Mouse (Mus musculus): Measurements from ENCODE around the gene Auts2. TPM values are rescaled to one million over a fixed set of nuclear protein-coding genes. Genes with fewer than 3 reads are reported as not detected.

Auts2 gene
- polyA plus RNA-seq, 1 experiment from 2014 or later = 69.8 TPM

GRCm38 (mm10) chr5:132007907-132008306, 535.2 kb downstream of the Auts2 start:
- Histone ChIP-seq H3K4me2 (no peak overlapping the region), H3K4me3 (no peak overlapping the region), H3K27ac (no peak overlapping the region), H3K36me3 (no peaks in the 10 kb centered on the region), H3K9me3 (no peaks in the 10 kb centered on the region), H3K27me3 (no peaks in the 10 kb centered on the region), H3K4me1 (peaks cover 17% of the 10 kb centered on the region; the same call in 1 of the 2 replicates), H3K9ac (no peak overlapping the region)
- 75% methylated on average over 4 of the region's 4 CpGs for WGBS
- no peak for ATAC-seq (ENCODE audit: insufficient number of reproducible peaks, insufficient read depth, low FRiP score, low TSS enrichment, low read depth)

GRCm38 (mm10) chr5:131992681-131993211, 550.4 kb downstream of the Auts2 start:
- Histone ChIP-seq H3K27me3 (no peaks in the 10 kb centered on the region), H3K4me1 (peaks cover 42% of the 10 kb centered on the region), H3K9me3 (no peaks in the 10 kb centered on the region), H3K36me3 (no peaks in the 10 kb centered on the region), H3K9ac (0 out of 2 replicates have a peak overlapping the region, but pooled peaks have one; percentile 7), H3K4me2 (peak overlapping the region; percentile 48), H3K4me3 (0 out of 2 replicates have a peak overlapping the region, but pooled peaks have one; percentile 2), H3K27ac (peak overlapping the region; percentile 90)
- ATAC-seq (ENCODE audit: insufficient number of reproducible peaks, insufficient read depth, low FRiP score, low TSS enrichment, low read depth) = peak; percentile 64; the same call in 1 of the 2 replicates
- WGBS = 23% methylated on average over 12 of the region's 12 CpGs

- Histone ChIP-seq H3K9me3 (no peaks in the 10 kb centered on the region), H3K36me3 (no peaks in the 10 kb centered on the region), H3K27ac (peak overlapping the region; percentile 90), H3K9ac (no peak overlapping the region), H3K27me3 (no peaks in the 10 kb centered on the region), H3K4me3 (0 out of 2 replicates have a peak overlapping the region, but pooled peaks have one; percentile 2), H3K4me2 (peak overlapping the region; percentile 48), H3K4me1 (peaks cover 45% of the 10 kb centered on the region)
- ATAC-seq (ENCODE audit: insufficient number of reproducible peaks, insufficient read depth, low FRiP score, low TSS enrichment, low read depth) = no peak
- WGBS = 35% methylated on average over 6 of the region's 6 CpGs
These were observed 550.9 kb downstream of the Auts2 start for GRCm38 (mm10) chr5:131992268-131992667.

GRCm38 (mm10) chr5:131990532-131990931, 552.6 kb downstream of the Auts2 start:
- no peak overlapping the region for H3K4me2 ChIP-seq
- WGBS = 54% methylated on average over 1 of the region's 1 CpGs
- H3K4me1 ChIP-seq = peaks cover 57% of the 10 kb centered on the region
- no peaks in the 10 kb centered on the region for H3K36me3 ChIP-seq
- no peak for ATAC-seq (ENCODE audit: insufficient number of reproducible peaks, insufficient read depth, low FRiP score, low TSS enrichment, low read depth)
- H3K9ac ChIP-seq = no peak overlapping the region
- H3K9me3 ChIP-seq = no peaks in the 10 kb centered on the region
- H3K4me3 ChIP-seq = no peak overlapping the region
- H3K27ac ChIP-seq = no peak overlapping the region
- no peaks in the 10 kb centered on the region for H3K27me3 ChIP-seq

GRCm38 (mm10) chr5:131981451-131981850, 561.7 kb downstream of the Auts2 start:
- 55% methylated on average over 3 of the region's 3 CpGs for WGBS
- Histone ChIP-seq H3K9me3 (no peaks in the 10 kb centered on the region), H3K36me3 (no peaks in the 10 kb centered on the region), H3K4me3 (no peak overlapping the region), H3K9ac (no peak overlapping the region), H3K4me1 (peaks cover 19% of the 10 kb centered on the region), H3K27me3 (no peaks in the 10 kb centered on the region), H3K4me2 (no peak overlapping the region), H3K27ac (no peak overlapping the region)
- no peak for ATAC-seq (ENCODE audit: insufficient number of reproducible peaks, insufficient read depth, low FRiP score, low TSS enrichment, low read depth)

- Histone ChIP-seq H3K4me1 (peaks cover 21% of the 10 kb centered on the region), H3K36me3 (no peaks in the 10 kb centered on the region), H3K4me2 (no peak overlapping the region), H3K9ac (no peak overlapping the region), H3K27me3 (no peaks in the 10 kb centered on the region), H3K4me3 (no peak overlapping the region), H3K27ac (no peak overlapping the region), H3K9me3 (no peaks in the 10 kb centered on the region)
- WGBS = 39% methylated on average over 9 of the region's 9 CpGs
- ATAC-seq (ENCODE audit: insufficient number of reproducible peaks, insufficient read depth, low FRiP score, low TSS enrichment, low read depth) = no peak
These were observed 564.2 kb downstream of the Auts2 start for GRCm38 (mm10) chr5:131978939-131979338.

GRCm38 (mm10) chr5:131977497-131977896, 565.6 kb downstream of the Auts2 start:
- H3K9me3 ChIP-seq = no peaks in the 10 kb centered on the region
- H3K27me3 ChIP-seq = no peaks in the 10 kb centered on the region
- ATAC-seq (ENCODE audit: insufficient number of reproducible peaks, insufficient read depth, low FRiP score, low TSS enrichment, low read depth) = no peak
- H3K9ac ChIP-seq = no peak overlapping the region
- no peak overlapping the region for H3K4me3 ChIP-seq
- no peak overlapping the region for H3K27ac ChIP-seq
- no peaks in the 10 kb centered on the region for H3K36me3 ChIP-seq
- peaks cover 21% of the 10 kb centered on the region for H3K4me1 ChIP-seq
- no peak overlapping the region for H3K4me2 ChIP-seq
- WGBS = 52% methylated on average over 3 of the region's 3 CpGs

GRCm38 (mm10) chr5:131971901-131972300, 571.2 kb downstream of the Auts2 start:
- Histone ChIP-seq H3K9me3 (no peaks in the 10 kb centered on the region), H3K27ac (no peak overlapping the region), H3K4me1 (peaks cover 25% of the 10 kb centered on the region), H3K36me3 (no peaks in the 10 kb centered on the region), H3K9ac (no peak overlapping the region), H3K27me3 (no peaks in the 10 kb centered on the region), H3K4me3 (no peak overlapping the region), H3K4me2 (no peak overlapping the region)
- no peak for ATAC-seq (ENCODE audit: insufficient number of reproducible peaks, insufficient read depth, low FRiP score, low TSS enrichment, low read depth)
- 94% methylated on average over 2 of the region's 2 CpGs for WGBS

- Histone ChIP-seq H3K4me1 (peaks cover 21% of the 10 kb centered on the region), H3K9me3 (no peaks in the 10 kb centered on the region), H3K36me3 (peaks cover 9% of the 10 kb centered on the region), H3K4me3 (no peak overlapping the region), H3K4me2 (no peak overlapping the region), H3K9ac (no peak overlapping the region), H3K27me3 (no peaks in the 10 kb centered on the region), H3K27ac (no peak overlapping the region)
- 82% methylated on average over 6 of the region's 6 CpGs for WGBS
- ATAC-seq (ENCODE audit: insufficient number of reproducible peaks, insufficient read depth, low FRiP score, low TSS enrichment, low read depth) = no peak
These were observed 577.6 kb downstream of the Auts2 start for GRCm38 (mm10) chr5:131965499-131965898.

GRCm38 (mm10) chr5:131963565-131963964, 579.6 kb downstream of the Auts2 start:
- WGBS = 85% methylated on average over 4 of the region's 4 CpGs
- H3K36me3 ChIP-seq = peaks cover 9% of the 10 kb centered on the region
- H3K4me2 ChIP-seq = no peak overlapping the region
- H3K27me3 ChIP-seq = no peaks in the 10 kb centered on the region
- ATAC-seq (ENCODE audit: insufficient number of reproducible peaks, insufficient read depth, low FRiP score, low TSS enrichment, low read depth) = no peak
- H3K4me3 ChIP-seq = no peak overlapping the region
- H3K9ac ChIP-seq = no peak overlapping the region
- peaks cover 2% of the 10 kb centered on the region; the same call in 1 of the 2 replicates for H3K9me3 ChIP-seq
- H3K27ac ChIP-seq = no peak overlapping the region
- peaks cover 20% of the 10 kb centered on the region for H3K4me1 ChIP-seq

GRCm38 (mm10) chr5:131961859-131962258, 581.3 kb downstream of the Auts2 start:
- WGBS = 76% methylated on average over 2 of the region's 2 CpGs

GRCm38 (mm10) chr5:131960432-131960831, 582.7 kb downstream of the Auts2 start:
- H3K36me3 ChIP-seq = peaks cover 9% of the 10 kb centered on the region
- no peaks in the 10 kb centered on the region for H3K27me3 ChIP-seq
- peaks cover 16% of the 10 kb centered on the region for H3K4me1 ChIP-seq
- H3K27ac ChIP-seq = no peak overlapping the region
- peaks cover 2% of the 10 kb centered on the region; the same call in 1 of the 2 replicates for H3K9me3 ChIP-seq
- no peak overlapping the region for H3K4me3 ChIP-seq
- ATAC-seq (ENCODE audit: insufficient number of reproducible peaks, insufficient read depth, low FRiP score, low TSS enrichment, low read depth) = no peak
- H3K4me2 ChIP-seq = no peak overlapping the region
- no peak overlapping the region for H3K9ac ChIP-seq

More at GRCm38 (mm10) chr5:131961859-131962258, 581.3 kb downstream of the Auts2 start:
- peaks cover 2% of the 10 kb centered on the region; the same call in 1 of the 2 replicates for H3K9me3 ChIP-seq
- no peak overlapping the region for H3K9ac ChIP-seq
- no peak overlapping the region for H3K4me2 ChIP-seq
- H3K36me3 ChIP-seq = peaks cover 9% of the 10 kb centered on the region
- H3K27ac ChIP-seq = no peak overlapping the region
- no peaks in the 10 kb centered on the region for H3K27me3 ChIP-seq
- no peak overlapping the region for H3K4me3 ChIP-seq
- H3K4me1 ChIP-seq = peaks cover 11% of the 10 kb centered on the region
- no peak for ATAC-seq (ENCODE audit: insufficient number of reproducible peaks, insufficient read depth, low FRiP score, low TSS enrichment, low read depth)
